Mouse (Mus musculus) hindbrain, embryonic 12.5 days (tissue): Measurements from ENCODE around the gene Rps13. TPM values are rescaled to one million over a fixed set of nuclear protein-coding genes. Genes with fewer than 3 reads are reported as not detected.

Source experiments
- ATAC-seq: fragments of 200-750 bp; cut with Nextera tagmentation; 2 replicates; pipeline ENCODE4 v1.8.0; 2017; ENCODE audit warnings: moderate TSS enrichment; ENCODE audit not compliant: low FRiP score
- H3K27ac ChIP-seq: fragments of 300-500 bp; sonication (generic); 2 replicates; pipeline ENCODE4 v1.5.1; 2016; ENCODE audit warnings: mild to moderate bottlenecking
- H3K27me3 ChIP-seq: fragments of 300-500 bp; sonication (generic); 2 replicates; pipeline ENCODE4 v1.6.1; 2016; ENCODE audit warnings: mild to moderate bottlenecking
- H3K36me3 ChIP-seq: fragments of 300-500 bp; sonication (generic); 2 replicates; pipeline ENCODE4 v1.6.1; 2016; ENCODE audit warnings: mild to moderate bottlenecking
- H3K4me1 ChIP-seq: fragments of 300-500 bp; sonication (generic); 2 replicates; pipeline ENCODE4 v1.6.1; 2016
- H3K4me2 ChIP-seq: fragments of 300-500 bp; sonication (generic); replicated peaks from 2 replicates; pipeline ENCODE4 v1.6.1; 2016; ENCODE audit warnings: mild to moderate bottlenecking
- H3K4me3 ChIP-seq: fragments of 300-500 bp; sonication (generic); 2 replicates; pipeline ENCODE4 v1.5.1; 2016; ENCODE audit warnings: mild to moderate bottlenecking
- H3K9ac ChIP-seq: fragments of 300-500 bp; sonication (generic); 2 replicates; pipeline ENCODE4 v1.6.1; 2016; ENCODE audit warnings: mild to moderate bottlenecking, moderate library complexity
- H3K9me3 ChIP-seq: fragments of 300-500 bp; sonication (generic); replicated peaks from 2 replicates; pipeline ENCODE4 v1.6.1; 2016; ENCODE audit warnings: mild to moderate bottlenecking
- WGBS: fragments of 180-500 bp; shearing (Covaris S2); methylation state at CpG from one replicate; pipeline ENCODE4 v1.1.7; 2016; 5-methylcytosine and 5-hydroxymethylcytosine counted together
- polyA plus RNA-seq: library from polyadenylated mRNA; unstranded; fragments of >200 nt; fragmentation: Nextera tagmentation; extraction: Ambion mirVana; gene quantifications from 2 replicates; pipeline ENCODE4 v1.2.1, GENCODE M21; 2016

The Rps13 gene
- polyA plus RNA-seq, 1 experiment from 2014 or later = 639 TPM

- Histone ChIP-seq H3K27me3 (no peaks in the 10 kb centered on the region), H3K4me1 (peaks cover 20% of the 10 kb centered on the region), H3K9ac (no peak overlapping the region), H3K4me2 (no peak overlapping the region), H3K9me3 (no peaks in the 10 kb centered on the region), H3K36me3 (no peaks in the 10 kb centered on the region), H3K27ac (no peak overlapping the region), H3K4me3 (no peak overlapping the region)
- 82% methylated on average over 5 of the region's 5 CpGs for WGBS
- no peak for ATAC-seq
Observed at GRCm38 (mm10) chr7:116287959-116288358, 46.0 kb downstream of the Rps13 start.

GRCm38 (mm10) chr7:116286611-116287355, 47.2 kb downstream of the Rps13 start:
- no peaks in the 10 kb centered on the region for H3K36me3 ChIP-seq
- 58% methylated on average over 11 of the region's 11 CpGs for WGBS
- no peaks in the 10 kb centered on the region for H3K27me3 ChIP-seq
- H3K9me3 ChIP-seq = no peaks in the 10 kb centered on the region
- H3K4me3 ChIP-seq = no peak overlapping the region
- ATAC-seq = no peak
- H3K4me2 ChIP-seq = no peak overlapping the region
- no peak overlapping the region for H3K9ac ChIP-seq
- no peak overlapping the region for H3K27ac ChIP-seq
- peaks cover 30% of the 10 kb centered on the region for H3K4me1 ChIP-seq

- ATAC-seq = no peak
- WGBS = 66% methylated on average over 12 of the region's 12 CpGs
Observed at GRCm38 (mm10) chr7:116286173-116286572, 47.8 kb downstream of the Rps13 start.

GRCm38 (mm10) chr7:116285216-116285615, 48.8 kb downstream of the Rps13 start:
- Histone ChIP-seq H3K36me3 (no peaks in the 10 kb centered on the region), H3K4me3 (no peak overlapping the region), H3K4me1 (peaks cover 45% of the 10 kb centered on the region), H3K9ac (no peak overlapping the region), H3K9me3 (no peaks in the 10 kb centered on the region), H3K27me3 (no peaks in the 10 kb centered on the region), H3K27ac (no peak overlapping the region), H3K4me2 (no peak overlapping the region)
- 78% methylated on average over 1 of the region's 1 CpGs for WGBS
- ATAC-seq = no peak

More at GRCm38 (mm10) chr7:116286173-116286572, 47.8 kb downstream of the Rps13 start:
- Histone ChIP-seq H3K4me2 (no peak overlapping the region), H3K27ac (no peak overlapping the region), H3K4me1 (peaks cover 36% of the 10 kb centered on the region), H3K9ac (no peak overlapping the region), H3K27me3 (no peaks in the 10 kb centered on the region), H3K4me3 (no peak overlapping the region), H3K9me3 (no peaks in the 10 kb centered on the region), H3K36me3 (no peaks in the 10 kb centered on the region)

GRCm38 (mm10) chr7:116282755-116283154, 51.2 kb downstream of the Rps13 start:
- 4% methylated on average over 11 of the region's 11 CpGs for WGBS
- peak; percentile 79 for ATAC-seq
- Histone ChIP-seq H3K4me3 (no peak overlapping the region), H3K9ac (no peak overlapping the region), H3K27ac (peak overlapping the region; percentile 71), H3K27me3 (no peaks in the 10 kb centered on the region), H3K4me1 (peaks cover 61% of the 10 kb centered on the region), H3K4me2 (peak overlapping the region; percentile 15; the same call in 1 of the 2 replicates), H3K36me3 (no peaks in the 10 kb centered on the region), H3K9me3 (no peaks in the 10 kb centered on the region)

Other genes with a start within 250 kb of the Rps13 start
- 0.41 and 0.90 TPM in 2 replicates for gene Gm4353, start 249.6 kb downstream of the Rps13 start, polyA plus RNA-seq
- gene Plekha7, start 25.8 kb downstream of the Rps13 start, polyA plus RNA-seq = 10.7 and 12.5 TPM in 2 replicates
- gene Pik3c2a, start 109.3 kb upstream of the Rps13 start, polyA plus RNA-seq = 24.5 and 27.9 TPM in 2 replicates
- 15.6 and 20.2 TPM in 2 replicates for gene Nucb2, start 170.2 kb upstream of the Rps13 start, polyA plus RNA-seq